ENCODE assay signal across 8 mouse cellular contexts in genomic region chr2:163644047-163644446, GRCm38 (mm10). TPM values are rescaled to one million over a fixed set of nuclear protein-coding genes. Genes with fewer than 3 reads are reported as not detected.
DNase-seq lines count a peak whose midpoint lies in the region; ATAC-seq lines count a peak whose summit lies in the region.

No protein-coding gene starts in this region.

- no peaks in the 10 kb centered on the region for H3K27me3 ChIP-seq in erythroblast, embryonic 14.5 days (ENCODE audit: control insufficient read depth)
- H3K27me3 ChIP-seq in liver, embryonic 13.5 days, result no peaks in the 10 kb centered on the region

- no peak for ATAC-seq in erythroblast, adult 5-6 weeks (replicated peaks; ENCODE audit: low FRiP score, poor library complexity, severe bottlenecking)
- ATAC-seq in erythroid progenitor cell, adult 5-6 weeks (replicated peaks; ENCODE audit: low FRiP score, poor library complexity, severe bottlenecking), result 0 out of 2 replicates have a peak, but pooled peaks have one; percentile 7
- ATAC-seq in liver, embryonic 13.5 days (ENCODE audit: low read depth), result no peak

- peak; percentile 70 for DNase-seq in A20 (ENCODE audit: low read depth, low spot score)
- no peak for DNase-seq in liver, embryonic 13.5 days
- no peak for DNase-seq in adrenal gland, adult 2 months
- no peak for DNase-seq in layer of hippocampus, adult 11-12 months (ENCODE audit: low spot score)
- DNase-seq in left cerebral cortex, postnatal 14 days (ENCODE audit: low spot score in 2 of 2), result no peak

- H3K9me3 ChIP-seq in erythroblast, embryonic 14.5 days (ENCODE audit: control insufficient read depth, low read length), result no peaks in the 10 kb centered on the region
- no peaks in the 10 kb centered on the region for H3K9me3 ChIP-seq in liver, embryonic 13.5 days (replicated peaks)

- H3K4me1 ChIP-seq in erythroblast, embryonic 14.5 days (ENCODE audit: control insufficient read depth), result peaks cover 53% of the 10 kb centered on the region
- peaks cover 45% of the 10 kb centered on the region for H3K4me1 ChIP-seq in liver, embryonic 13.5 days (replicated peaks)

- peak overlapping the region; percentile 84 for H3K4me2 ChIP-seq in liver, embryonic 13.5 days

- H3K9ac ChIP-seq in liver, embryonic 13.5 days, result peak overlapping the region; percentile 98

- intact Hi-C loops in left cerebral cortex, postnatal 14 days (cut with DNase I), result no loop called here

- peaks cover 52% of the 10 kb centered on the region for H3K36me3 ChIP-seq in erythroblast, embryonic 14.5 days (ENCODE audit: control insufficient read depth)
- H3K36me3 ChIP-seq in liver, embryonic 13.5 days, result peaks cover 30% of the 10 kb centered on the region

- H3K4me3 ChIP-seq in erythroblast, embryonic 14.5 days (replicated peaks), result peak overlapping the region; percentile 95
- peak overlapping the region; percentile 90 for H3K4me3 ChIP-seq in liver, embryonic 13.5 days (replicated peaks)

- 2% methylated on average over 4 of the region's 4 CpGs for WGBS in liver, embryonic 13.5 days (ENCODE audit: insufficient replicate concordance)

- H3K27ac ChIP-seq in liver, embryonic 13.5 days, result peak overlapping the region; percentile 100

RNA-seq across cellular contexts. Expression of gene Serinc3, which starts 0.9 kb away (rescaled TPM):
- polyA plus RNA-seq in erythroblast, embryonic 14.5 days (2012), result 13.2 and 20.3 TPM in 2 replicates
- 1,365 and 1,400 TPM in 2 replicates for total RNA-seq in erythroblast, adult 5-6 weeks (2015; ENCODE audit: low replicate concordance)
- total RNA-seq in erythroblast, adult 5-6 weeks (2017; ENCODE audit: low replicate concordance), result 1,814 and 2,055 TPM in 2 replicates
- total RNA-seq in erythroid progenitor cell, adult 5-6 weeks (2015; ENCODE audit: low replicate concordance), result 1,699 and 1,907 TPM in 2 replicates
- total RNA-seq in erythroid progenitor cell, adult 5-6 weeks (2017; ENCODE audit: low replicate concordance), result 1,512 and 2,069 TPM in 2 replicates
- polyA plus RNA-seq in liver, embryonic 13.5 days (2015; fragmentation: Nextera tagmentation; extraction: Ambion mirVana), result 112 and 130 TPM in 2 replicates
- 100 to 1,000 TPM; 482 to 621 TPM for total RNA-seq in adrenal gland, adult 2 months (2021)
- polyA plus RNA-seq in adrenal gland, adult 2 months (2012; rRNA removed), result 402 and 442 TPM in 2 replicates
- total RNA-seq in left cerebral cortex, postnatal 14 days (2021), result 100 to 1,000 TPM; 221 to 248 TPM

RNA-seq across cellular contexts. Expression of gene Pkig, which starts 14.1 kb away (rescaled TPM):
- 136 and 157 TPM in 2 replicates for polyA plus RNA-seq in erythroblast, embryonic 14.5 days (2012)
- total RNA-seq in erythroblast, adult 5-6 weeks (2015; ENCODE audit: low replicate concordance), result 15.0 and 25.0 TPM in 2 replicates
- total RNA-seq in erythroblast, adult 5-6 weeks (2017; ENCODE audit: low replicate concordance), result 23.4 and 25.2 TPM in 2 replicates
- 93.5 and 103 TPM in 2 replicates for total RNA-seq in erythroid progenitor cell, adult 5-6 weeks (2015; ENCODE audit: low replicate concordance)
- total RNA-seq in erythroid progenitor cell, adult 5-6 weeks (2017; ENCODE audit: low replicate concordance), result 86.6 and 90.7 TPM in 2 replicates
- polyA plus RNA-seq in liver, embryonic 13.5 days (2015; fragmentation: Nextera tagmentation; extraction: Ambion mirVana), result 122 and 139 TPM in 2 replicates
- 10 to 100 TPM; 37.1 to 49.1 TPM for total RNA-seq in adrenal gland, adult 2 months (2021)
- polyA plus RNA-seq in adrenal gland, adult 2 months (2012; rRNA removed), result 146 and 147 TPM in 2 replicates
- total RNA-seq in left cerebral cortex, postnatal 14 days (2021), result 100 to 1,000 TPM; 101 to 114 TPM

RNA-seq across cellular contexts. Expression of gene Ttpal, which starts 41.9 kb away (rescaled TPM):
- polyA plus RNA-seq in erythroblast, embryonic 14.5 days (2012), result 1.2 TPM in 2 replicates
- 6.5 and 10.0 TPM in 2 replicates for total RNA-seq in erythroblast, adult 5-6 weeks (2015; ENCODE audit: low replicate concordance)
- 5.5 and 8.8 TPM in 2 replicates for total RNA-seq in erythroblast, adult 5-6 weeks (2017; ENCODE audit: low replicate concordance)
- total RNA-seq in erythroid progenitor cell, adult 5-6 weeks (2015; ENCODE audit: low replicate concordance), result 10.8 and 10.9 TPM in 2 replicates
- 6.4 and 6.8 TPM in 2 replicates for total RNA-seq in erythroid progenitor cell, adult 5-6 weeks (2017; ENCODE audit: low replicate concordance)
- polyA plus RNA-seq in liver, embryonic 13.5 days (2015; fragmentation: Nextera tagmentation; extraction: Ambion mirVana), result 13.9 and 15.9 TPM in 2 replicates
- total RNA-seq in adrenal gland, adult 2 months (2021), result 10 to 100 TPM; 25.6 to 27.0 TPM
- 27.3 and 32.3 TPM in 2 replicates for polyA plus RNA-seq in adrenal gland, adult 2 months (2012; rRNA removed)
- total RNA-seq in left cerebral cortex, postnatal 14 days (2021), result 10 to 100 TPM; 66.7 to 70.6 TPM
